Comparison of ENCODE assay signal across 9 mouse cellular contexts in genomic region chr7:79793688-79794087, GRCm38 (mm10). TPM values are rescaled to one million over a fixed set of nuclear protein-coding genes. Genes with fewer than 3 reads are reported as not detected.
DNase-seq lines count a peak whose midpoint lies in the region; ATAC-seq and TF ChIP-seq lines count a peak whose summit lies in the region.
"Had no signal": no experiment of that assay in that cellular context is flagged by ENCODE, and none has a peak within 500 bp of the region (broad histone marks: within the 10 kb centered on the region; RNA-seq: fewer than 3 reads in every experiment).

Gene Mesp1, minus strand, starts transcription at chr7:79793788.

- peak within 1 kb of the TSS; percentile 46 for H3K4me3 ChIP-seq in heart, embryonic 12.5 days
- peak within 1 kb of the TSS; percentile 60 to 75 for H3K4me3 ChIP-seq in ES-E14 (ENCODE audit: insufficient read depth in 1 of 2, low read depth in 1 of 2, low read length in 2 of 2, poor library complexity in 1 of 2, severe bottlenecking in 1 of 2)
- peak within 1 kb of the TSS; percentile 45 for H3K4me3 ChIP-seq in heart, embryonic 16.5 days (ENCODE audit: low read length)
- H3K4me3 ChIP-seq in liver, embryonic 15.5 days (replicated peaks): peak within 1 kb of the TSS; percentile 40

- 67% methylated on average over 6 of the region's 6 CpGs for WGBS in heart, embryonic 12.5 days
- 71% methylated on average over 6 of the region's 6 CpGs for WGBS in heart, embryonic 16.5 days
- WGBS in liver, embryonic 15.5 days (ENCODE audit: insufficient replicate concordance): 42% methylated on average over 6 of the region's 6 CpGs

- H3K36me3 ChIP-seq in heart, embryonic 12.5 days: no peaks in the 10 kb centered on the region
- H3K36me3 ChIP-seq in ES-E14 (ENCODE audit: control insufficient read depth, insufficient read depth, low read length, poor library complexity, severe bottlenecking): no peaks in the 10 kb centered on the region
- H3K36me3 ChIP-seq in heart, embryonic 16.5 days (ENCODE audit: control insufficient read depth, insufficient read depth): no peaks in the 10 kb centered on the region
- H3K36me3 ChIP-seq in liver, embryonic 15.5 days (replicated peaks): no peaks in the 10 kb centered on the region

- H3K4me2 ChIP-seq in heart, embryonic 12.5 days: peak within 1 kb of the TSS; percentile 77
- peak within 1 kb of the TSS; percentile 76 for H3K4me2 ChIP-seq in heart, embryonic 16.5 days (ENCODE audit: low read depth, low read length)
- H3K4me2 ChIP-seq in liver, embryonic 15.5 days: peak within 1 kb of the TSS; percentile 62

- no peak within 1 kb of the TSS for H3K27ac ChIP-seq in heart, embryonic 12.5 days (ENCODE audit: poor library complexity, severe bottlenecking)
- no peak within 1 kb of the TSS for H3K27ac ChIP-seq in ES-E14 (ENCODE audit: insufficient read depth, low read depth, low read length, poor library complexity, severe bottlenecking)
- no peak within 1 kb of the TSS for H3K27ac ChIP-seq in heart, embryonic 16.5 days (ENCODE audit: low read length)
- H3K27ac ChIP-seq in liver, embryonic 15.5 days (replicated peaks): no peak within 1 kb of the TSS

- ATAC-seq in heart, embryonic 12.5 days (ENCODE audit: insufficient number of reproducible peaks, low FRiP score): no peak
- ATAC-seq in heart, embryonic 16.5 days (replicated peaks; ENCODE audit: extremely low read depth, insufficient read depth, low FRiP score): no peak
- no peak for ATAC-seq in liver, embryonic 15.5 days (ENCODE audit: insufficient read depth)

- in situ Hi-C loops in ES-E14 (cut with MboI; ENCODE audit: low sequenced_read_pairs in 2 of 2, unreplicated experiment in 2 of 2): no loop called here

- peaks cover 74% of the 10 kb centered on the region for H3K27me3 ChIP-seq in heart, embryonic 12.5 days (replicated peaks)
- peaks cover 55% of the 10 kb centered on the region for H3K27me3 ChIP-seq in heart, embryonic 16.5 days (ENCODE audit: control insufficient read depth, insufficient read depth, low read length)
- H3K27me3 ChIP-seq in liver, embryonic 15.5 days: peaks cover 68% of the 10 kb centered on the region

- no peak for DNase-seq in heart, adult 8-10 months (ENCODE audit: low spot score)
- no peak for DNase-seq in ES-E14 (ENCODE audit: low read depth, low spot score)
- no peak for DNase-seq in yolk sac, embryonic 10.5 days (ENCODE audit: low spot score)
- DNase-seq in embryo, embryonic 9.5 days (ENCODE audit: extremely low spot score): no peak
- no peak for DNase-seq in T-cell, adult 2 months (ENCODE audit: low spot score)

- H3K4me1 ChIP-seq in heart, embryonic 12.5 days (replicated peaks): peaks cover 25% of the 10 kb centered on the region
- peaks cover 0 to 4% of the 10 kb centered on the region in 2 experiments; a peak in 1 of 4 replicates for H3K4me1 ChIP-seq in ES-E14 (ENCODE audit: control insufficient read depth in 2 of 2, insufficient read depth in 2 of 2, low read length in 2 of 2, poor library complexity in 1 of 2)
- H3K4me1 ChIP-seq in heart, embryonic 16.5 days (ENCODE audit: control insufficient read depth, insufficient read depth, low read length): peaks cover 7% of the 10 kb centered on the region
- H3K4me1 ChIP-seq in liver, embryonic 15.5 days (replicated peaks): peaks cover 12% of the 10 kb centered on the region

- peak within 1 kb of the TSS; percentile 54 for H3K9ac ChIP-seq in heart, embryonic 12.5 days
- H3K9ac ChIP-seq in ES-E14 (ENCODE audit: insufficient read depth, low read depth, low read length, poor library complexity, severe bottlenecking): peak within 1 kb of the TSS; percentile 36
- H3K9ac ChIP-seq in heart, embryonic 16.5 days (ENCODE audit: low read length): peak within 1 kb of the TSS; percentile 11
- H3K9ac ChIP-seq in liver, embryonic 15.5 days: no peak within 1 kb of the TSS

- H3K9me3 ChIP-seq in heart, embryonic 12.5 days (replicated peaks): no peaks in the 10 kb centered on the region
- no peaks in the 10 kb centered on the region for H3K9me3 ChIP-seq in ES-E14 (ENCODE audit: control insufficient read depth, insufficient read depth, low read depth, low read length)
- H3K9me3 ChIP-seq in heart, embryonic 16.5 days (replicated peaks; ENCODE audit: control insufficient read depth, low read length): no peaks in the 10 kb centered on the region
- H3K9me3 ChIP-seq in liver, embryonic 15.5 days (replicated peaks): no peaks in the 10 kb centered on the region

TF ChIP-seq in ES-E14, 5 proteins besides CTCF, POLR2A, EP300 and RAD21:
- TF ChIP-seq ZNF384 (IDR thresholded peaks at IDR 0.05; ENCODE audit: low read depth, low read length) (no peak), MAFK (IDR thresholded peaks at IDR 0.05; ENCODE audit: insufficient read depth, low read depth, low read length) (no peak), CHD2 (IDR thresholded peaks at IDR 0.05; ENCODE audit: low read depth, low read length) (no peak), ZC3H11A (IDR thresholded peaks at IDR 0.05; ENCODE audit: borderline replicate concordance, low read depth, low read length) (no peak), HCFC1 (IDR thresholded peaks at IDR 0.05; ENCODE audit: borderline replicate concordance, insufficient read depth, low read length) (no peak)
TF ChIP-seq in ES-E14: peak in this region for 0.

RNA-seq across cellular contexts. Expression of gene Mesp1, which starts in this region (rescaled TPM):
- polyA plus RNA-seq in heart, embryonic 12.5 days (2016; fragmentation: Nextera tagmentation; extraction: Ambion mirVana): not detected in 2 replicates
- not detected for total RNA-seq in heart, adult 8-10 months (2022)
- 0.27 TPM in 1 of 2 replicates, not detected in the other for total RNA-seq in ES-E14 (2012; rRNA removed)
- not detected in 2 replicates for polyA plus RNA-seq in heart, embryonic 16.5 days (2015; fragmentation: Nextera tagmentation; extraction: Ambion mirVana)
- not detected in 2 replicates for polyA plus RNA-seq in liver, embryonic 15.5 days (2015; fragmentation: Nextera tagmentation; extraction: Ambion mirVana)
- polyA plus RNA-seq: brain, embryonic 14.5 days had no signal
